ENCODE assay signal across 8 mouse cellular contexts in genomic region chr11:95514298-95514861, GRCm38 (mm10). TPM values are rescaled to one million over a fixed set of nuclear protein-coding genes. Genes with fewer than 3 reads are reported as not detected.
DNase-seq lines count a peak whose midpoint lies in the region; ATAC-seq and TF ChIP-seq lines count a peak whose summit lies in the region.

Nxph3 (minus strand) TSS chr11:95514570.

- peak; percentile 70 for DNase-seq in CD4-positive, CD25-positive, alpha-beta regulatory T cell, adult 2 months (ENCODE audit: low read depth, low spot score)
- DNase-seq in adrenal gland, postnatal 4 days (ENCODE audit: low spot score in 2 of 2) = peak; percentile 59 to 78
- DNase-seq in embryonic facial prominence, embryonic 14.5 days (ENCODE audit: low spot score) = peak; percentile 57
- peak; percentile 57 to 85 for DNase-seq in kidney, postnatal 25 days
- DNase-seq in lung, embryonic 14.5 days = peak; percentile 66
- DNase-seq in ovary, postnatal 14 days (ENCODE audit: low spot score) = peak; percentile 65
- peak; percentile 63 to 65 for DNase-seq in thymus, postnatal 36 days

- H3K4me2 ChIP-seq in embryonic facial prominence, embryonic 14.5 days (ENCODE audit: low read depth, low read length) = peak within 1 kb of the TSS; percentile 99
- peak within 1 kb of the TSS; percentile 86 for H3K4me2 ChIP-seq in heart, embryonic 16.5 days (ENCODE audit: low read depth, low read length)
- H3K4me2 ChIP-seq in lung, embryonic 14.5 days = peak within 1 kb of the TSS; percentile 96

- ATAC-seq in embryonic facial prominence, embryonic 14.5 days (ENCODE audit: low read depth) = peak; percentile 69
- peak; percentile 31 for ATAC-seq in heart, embryonic 16.5 days (replicated peaks; ENCODE audit: extremely low read depth, insufficient read depth, low FRiP score)
- ATAC-seq in lung, embryonic 14.5 days (ENCODE audit: insufficient read depth) = peak; percentile 62

- H3K27me3 ChIP-seq in embryonic facial prominence, embryonic 14.5 days (replicated peaks; ENCODE audit: control insufficient read depth, insufficient read depth, low read length) = peaks cover 18% of the 10 kb centered on the region; the same call in 1 of the 2 replicates
- H3K27me3 ChIP-seq in heart, embryonic 16.5 days (ENCODE audit: control insufficient read depth, insufficient read depth, low read length) = peaks cover 54% of the 10 kb centered on the region
- H3K27me3 ChIP-seq in lung, embryonic 14.5 days (ENCODE audit: insufficient read depth, low read length) = peaks cover 60% of the 10 kb centered on the region

- no peak within 1 kb of the TSS for H3K27ac ChIP-seq in embryonic facial prominence, embryonic 14.5 days (replicated peaks; ENCODE audit: low read depth, low read length)
- H3K27ac ChIP-seq in heart, embryonic 16.5 days (ENCODE audit: low read length) = no peak within 1 kb of the TSS
- no peak within 1 kb of the TSS for H3K27ac ChIP-seq in lung, embryonic 14.5 days (ENCODE audit: low read depth)

- peak within 1 kb of the TSS; percentile 62 for H3K4me3 ChIP-seq in embryonic facial prominence, embryonic 14.5 days (ENCODE audit: low read depth, low read length)
- peak within 1 kb of the TSS; percentile 64 for H3K4me3 ChIP-seq in heart, embryonic 16.5 days (ENCODE audit: low read length)
- peak within 1 kb of the TSS; percentile 50 for H3K4me3 ChIP-seq in lung, embryonic 14.5 days (ENCODE audit: low read depth, low read length)

- WGBS in embryonic facial prominence, embryonic 14.5 days = 1% methylated on average over 37 of the region's 66 CpGs
- WGBS in heart, embryonic 16.5 days = under 1% methylated on average over 61 of the region's 66 CpGs
- under 1% methylated on average over 66 of the region's 66 CpGs for WGBS in lung, embryonic 14.5 days

- no peaks in the 10 kb centered on the region for H3K36me3 ChIP-seq in embryonic facial prominence, embryonic 14.5 days (ENCODE audit: control insufficient read depth, insufficient read depth, low read length)
- no peaks in the 10 kb centered on the region for H3K36me3 ChIP-seq in heart, embryonic 16.5 days (ENCODE audit: control insufficient read depth, insufficient read depth)
- H3K36me3 ChIP-seq in lung, embryonic 14.5 days (ENCODE audit: insufficient read depth) = no peaks in the 10 kb centered on the region

- no peaks in the 10 kb centered on the region for H3K4me1 ChIP-seq in embryonic facial prominence, embryonic 14.5 days (ENCODE audit: control insufficient read depth, insufficient read depth, low read length)
- peaks cover 4% of the 10 kb centered on the region; the same call in 1 of the 2 replicates for H3K4me1 ChIP-seq in heart, embryonic 16.5 days (ENCODE audit: control insufficient read depth, insufficient read depth, low read length)
- peaks cover 4% of the 10 kb centered on the region; the same call in 1 of the 2 replicates for H3K4me1 ChIP-seq in lung, embryonic 14.5 days (ENCODE audit: insufficient read depth)

- no peaks in the 10 kb centered on the region for H3K9me3 ChIP-seq in embryonic facial prominence, embryonic 14.5 days (ENCODE audit: control insufficient read depth, low read length)
- no peaks in the 10 kb centered on the region for H3K9me3 ChIP-seq in heart, embryonic 16.5 days (replicated peaks; ENCODE audit: control insufficient read depth, low read length)
- no peaks in the 10 kb centered on the region for H3K9me3 ChIP-seq in lung, embryonic 14.5 days (ENCODE audit: low read depth, low read length)

- peak; percentile 36 for TF ChIP-seq CTCF in lung, embryonic 14.5 days (IDR thresholded peaks at IDR 0.05; ENCODE audit: low read depth)

- H3K9ac ChIP-seq in embryonic facial prominence, embryonic 14.5 days (ENCODE audit: low read depth, low read length) = peak within 1 kb of the TSS; percentile 65
- H3K9ac ChIP-seq in heart, embryonic 16.5 days (ENCODE audit: low read length) = peak within 1 kb of the TSS; percentile 61
- H3K9ac ChIP-seq in lung, embryonic 14.5 days = peak within 1 kb of the TSS; percentile 44

RNA-seq across cellular contexts. Expression of gene Nxph3, which starts in this region (rescaled TPM):
- 1 to 10 TPM; 2.2 to 3.2 TPM for total RNA-seq in adrenal gland, postnatal 4 days (2021)
- 0.72 and 1.1 TPM in 2 replicates for polyA plus RNA-seq in embryonic facial prominence, embryonic 14.5 days (2014; fragmentation: Nextera tagmentation; extraction: Ambion mirVana)
- 0.07 and 0.14 TPM in 2 replicates for polyA plus RNA-seq in heart, embryonic 16.5 days (2015; fragmentation: Nextera tagmentation; extraction: Ambion mirVana)
- 0.18 and 0.28 TPM in 2 replicates for polyA plus RNA-seq in lung, embryonic 14.5 days (2014; fragmentation: Nextera tagmentation; extraction: Ambion mirVana)

Comparison
In these comparisons a context has a peak if more than half of its experiments do, and no peak if none do; other contexts are left out.
1. Peak in ATAC-seq, H3K4me3 ChIP-seq, H3K9ac ChIP-seq and H3K4me2 ChIP-seq in heart, embryonic 16.5 days; RNA of the gene not detected or under 1 TPM.
2. Peak in DNase-seq, ATAC-seq, H3K4me3 ChIP-seq, H3K9ac ChIP-seq and H3K4me2 ChIP-seq in lung, embryonic 14.5 days; RNA of the gene not detected or under 1 TPM.